Mouse (Mus musculus): ENCODE results near the gene Orai2. TPM values are rescaled to one million over a fixed set of nuclear protein-coding genes. Genes with fewer than 3 reads are reported as not detected.
"Not testable (repeated sequence)": the region's sequence is repeated elsewhere in the genome, so short reads cannot be mapped to it uniquely, and the experiment has no call there.

Orai2 gene
- 1 to 10 TPM; 1.5 to 1.6 TPM for total RNA-seq (2021)
- long read RNA-seq, experiment 1: 0 reads
- long read RNA-seq, experiment 2, partial matches to known transcripts: 0 of 1 reads
- long read RNA-seq, experiment 2, other reads (novel, unspliced or antisense): 0 of 1 reads

DNA sequence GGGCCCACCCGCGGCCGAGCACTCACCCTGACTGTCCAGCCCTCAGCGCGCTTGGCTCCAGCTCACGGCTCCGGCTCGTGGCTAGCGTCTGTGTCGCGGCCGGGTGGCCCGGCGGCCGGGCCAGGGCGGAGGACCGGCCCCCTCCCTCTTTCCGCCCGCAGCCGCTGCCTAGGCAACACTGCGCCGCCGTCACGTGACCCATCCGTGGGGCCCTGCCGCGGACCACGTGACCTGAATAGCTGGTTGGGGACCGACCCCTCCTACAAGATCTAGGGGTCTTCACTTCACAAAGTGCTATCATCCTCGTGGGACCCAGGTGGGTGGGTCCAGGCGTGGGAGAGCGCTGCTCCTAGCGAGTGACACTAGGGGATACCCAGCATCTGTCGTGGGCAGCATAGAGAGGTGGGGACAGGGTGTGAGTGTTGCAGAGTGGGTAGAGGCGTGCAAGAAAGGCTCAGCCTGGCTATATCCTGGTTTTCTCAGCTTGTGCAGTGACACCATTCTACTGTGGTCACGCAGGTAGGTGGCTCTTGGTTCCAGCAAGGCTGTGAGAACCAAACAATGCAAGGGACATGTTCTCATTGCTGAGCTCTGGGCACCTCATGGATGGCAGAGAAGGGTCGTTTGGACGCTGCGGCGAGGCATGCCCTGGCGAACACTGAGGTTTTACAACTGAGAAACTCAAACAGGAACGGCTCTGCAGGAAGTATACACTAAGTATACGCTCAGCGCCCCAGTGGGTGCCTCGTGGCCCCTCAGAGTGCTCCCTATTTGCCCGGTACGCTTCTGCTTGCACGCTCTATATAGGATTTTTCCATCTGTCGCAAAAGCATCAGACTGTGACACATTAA, at the start of gene Orai2:
Orai2 (minus strand) TSS at position 202 of the 851 bp plus-strand sequence.
- DNase-seq: peak; percentile 78

DNA sequence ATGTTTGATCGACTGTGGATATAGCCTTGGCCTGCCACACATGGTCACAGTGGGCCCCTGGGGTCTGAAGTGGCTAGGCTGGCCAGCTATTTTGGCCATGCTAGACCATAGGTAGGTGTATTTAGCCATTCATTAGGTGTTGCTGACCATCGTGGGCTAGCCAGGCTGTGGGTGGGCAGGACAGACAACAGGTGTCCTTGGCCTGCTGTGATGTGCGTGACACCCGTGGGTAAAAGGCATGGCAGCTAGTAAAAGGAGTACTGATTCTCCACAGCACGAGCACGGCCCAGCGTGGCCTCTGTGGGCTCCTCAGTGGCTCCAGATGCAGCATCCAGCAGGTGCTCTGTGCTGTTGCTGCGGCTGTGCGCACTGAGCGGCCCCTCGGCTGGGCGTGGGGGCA, 48.1 kb upstream of the Orai2 start:
- DNase-seq: no peak

DNA sequence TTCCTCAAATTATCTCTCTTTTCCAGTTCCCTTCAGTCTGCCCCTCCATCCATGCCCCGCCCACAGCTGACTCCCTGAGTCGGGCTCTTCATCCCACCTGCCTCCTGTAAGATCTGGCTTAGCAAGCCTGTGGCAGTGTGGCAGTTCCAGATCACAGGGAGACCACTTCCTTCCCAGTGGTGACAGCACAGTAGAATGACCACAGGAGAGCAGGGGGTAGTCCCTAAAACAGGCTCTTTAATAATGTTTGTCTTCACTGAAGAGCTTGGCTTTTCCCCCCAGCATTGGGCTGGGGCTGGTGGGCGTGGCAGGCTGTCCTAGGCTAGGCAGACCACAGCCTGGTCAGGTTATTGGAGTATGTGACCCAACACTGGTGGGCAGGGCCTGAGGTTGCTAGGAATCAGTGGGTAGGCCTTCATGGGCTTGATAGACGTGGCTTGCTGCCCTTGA, 47.4 kb upstream of the Orai2 start:
- DNase-seq: no peak

GRCm38 (mm10) chr5:136217004-136217665, 46.6 kb upstream of the Orai2 start:
- DNase-seq: no peak

- no peak for DNase-seq
Measured at GRCm38 (mm10) chr5:136215958-136216357, 45.4 kb upstream of the Orai2 start.

- DNase-seq: no peak
Measured at GRCm38 (mm10) chr5:136215211-136215610, 44.7 kb upstream of the Orai2 start.

GRCm38 (mm10) chr5:136213716-136214115, 43.2 kb upstream of the Orai2 start:
- no peak for DNase-seq

DNA sequence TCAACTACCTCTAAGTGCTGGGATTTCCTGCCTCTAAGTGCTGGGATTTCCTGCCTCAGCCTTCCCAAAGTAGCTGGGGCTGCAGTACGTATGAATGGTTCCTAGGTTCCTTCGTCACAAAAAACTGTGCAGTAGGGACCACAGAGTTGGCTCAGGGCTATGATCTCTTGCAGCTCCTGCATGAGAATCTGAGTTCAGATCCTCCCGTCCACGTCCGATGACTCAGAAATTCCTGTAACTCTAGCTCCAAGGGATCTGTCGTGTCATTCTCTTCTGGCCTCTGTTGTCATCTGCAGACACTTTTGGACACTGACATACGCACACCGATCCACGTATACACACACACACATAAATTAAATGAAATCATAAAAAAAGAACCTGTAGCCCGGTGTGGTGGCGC, 42.2 kb upstream of the Orai2 start:
- no peak for DNase-seq

- not testable (repeated sequence) for DNase-seq
Measured at GRCm38 (mm10) chr5:136211341-136212102, 41.0 kb upstream of the Orai2 start.

DNA sequence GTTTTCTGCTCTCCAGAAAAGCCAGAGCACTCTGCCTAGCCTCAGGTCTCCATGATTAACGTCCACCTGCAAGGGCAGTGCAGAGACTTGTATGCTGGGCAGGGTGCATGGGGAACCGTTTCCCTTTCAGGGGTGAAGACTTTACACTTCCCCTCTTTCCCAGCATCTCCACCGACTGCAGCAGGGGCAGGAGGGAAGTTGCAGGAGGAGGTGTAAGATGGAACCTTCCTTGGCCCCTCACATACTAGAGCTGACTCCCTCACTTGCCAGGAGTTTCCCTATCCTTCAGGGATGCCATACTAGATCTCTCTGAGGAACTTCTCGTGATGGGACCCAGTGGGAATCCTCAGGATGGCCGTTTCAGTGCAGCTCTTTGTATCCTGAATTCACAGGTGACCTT, 40.0 kb upstream of the Orai2 start:
- no peak for DNase-seq

GRCm38 (mm10) chr5:136201832-136202231, 31.3 kb upstream of the Orai2 start:
- peak; percentile 29 for DNase-seq

GRCm38 (mm10) chr5:136199526-136199925, 29.0 kb upstream of the Orai2 start:
- DNase-seq: no peak

DNA sequence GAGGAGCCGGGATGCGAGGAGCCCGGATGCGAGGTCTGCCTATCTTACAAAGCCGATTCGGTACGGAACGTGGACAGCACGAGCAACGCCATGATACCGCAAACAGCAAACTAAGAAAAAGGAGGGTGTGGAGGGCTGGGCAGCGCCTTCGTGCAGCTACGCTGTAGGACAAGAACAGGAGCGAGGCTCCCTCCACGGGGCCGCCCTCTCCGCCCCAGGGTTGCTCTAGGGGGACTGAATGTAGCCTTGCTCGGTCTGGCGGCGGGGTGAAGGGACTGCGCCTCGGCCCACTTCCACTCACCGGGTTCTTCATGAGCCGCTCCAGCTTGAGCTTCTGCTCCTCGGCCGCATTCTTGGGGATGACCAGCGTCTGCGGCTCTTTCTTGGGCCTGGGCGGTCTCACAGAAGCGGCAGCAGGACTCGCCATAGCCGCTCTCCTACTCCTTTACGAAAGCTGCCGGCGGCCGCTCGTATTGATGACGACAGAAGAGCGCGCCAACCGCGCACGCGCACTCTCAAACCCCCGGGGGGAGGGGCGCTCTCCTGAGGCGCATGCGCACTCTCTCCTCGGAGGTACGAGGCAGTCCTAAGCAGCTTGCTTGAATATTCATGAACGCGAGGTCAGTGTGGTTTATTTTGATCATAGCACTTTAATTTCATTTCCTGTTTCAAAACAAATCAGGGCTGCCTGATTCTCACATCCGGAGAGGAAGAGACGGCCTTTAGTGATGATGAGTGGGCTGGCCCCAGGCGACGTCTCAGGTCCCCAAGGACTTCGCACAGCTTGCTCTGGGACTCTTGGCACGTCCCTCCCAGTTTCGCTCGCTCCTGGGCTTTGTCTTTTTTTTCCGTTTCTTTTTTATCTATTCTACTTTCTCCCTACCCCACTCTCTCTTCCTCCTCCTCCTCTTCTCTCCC, 28.2 kb upstream of the Orai2 start, which contains the start of gene Prkrip1:
Prkrip1 (minus strand) TSS at position 490 of the 918 bp plus-strand sequence.
- peak; percentile 91 for DNase-seq

GRCm38 (mm10) chr5:136191870-136192269, 21.4 kb upstream of the Orai2 start:
- no peak for DNase-seq

DNA sequence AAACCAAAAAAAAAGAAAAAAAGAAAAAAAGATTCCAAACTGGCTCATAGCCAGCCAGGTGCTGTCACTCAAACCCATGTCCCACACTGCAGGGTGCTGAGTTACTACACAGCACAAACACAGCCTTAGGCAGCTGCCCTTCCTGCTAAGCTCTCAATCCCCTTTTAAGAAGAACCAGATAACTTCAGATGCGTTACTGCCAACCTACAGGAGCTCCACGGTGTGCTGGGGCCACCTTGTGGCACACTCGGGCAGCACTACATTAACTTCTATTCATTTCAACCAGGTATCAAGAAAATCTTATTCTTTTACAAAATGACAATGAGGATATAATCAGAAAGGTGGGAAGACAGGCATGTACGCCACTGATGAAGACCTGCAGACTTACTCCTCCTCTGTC, 16.2 kb upstream of the Orai2 start:
- DNase-seq: peak; percentile 37

DNA sequence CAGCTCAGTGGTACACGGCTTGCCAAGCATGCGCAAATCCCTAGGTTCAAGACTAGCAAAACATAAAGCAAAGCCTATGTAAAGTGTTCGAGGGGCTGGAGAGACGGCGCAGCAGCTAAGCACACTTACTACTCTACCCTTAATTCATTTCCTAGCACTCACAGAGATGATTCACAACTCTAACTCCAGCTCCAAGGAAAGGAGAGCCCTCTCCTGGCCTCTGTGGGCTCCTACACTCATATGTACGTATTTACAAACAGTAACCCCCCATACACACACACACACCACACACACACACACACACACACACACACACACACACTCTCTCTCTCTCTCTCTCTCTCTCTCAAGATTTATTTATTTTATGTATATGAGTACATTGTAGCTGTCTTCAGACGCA, 13.3 kb upstream of the Orai2 start:
- DNase-seq: no peak

DNA sequence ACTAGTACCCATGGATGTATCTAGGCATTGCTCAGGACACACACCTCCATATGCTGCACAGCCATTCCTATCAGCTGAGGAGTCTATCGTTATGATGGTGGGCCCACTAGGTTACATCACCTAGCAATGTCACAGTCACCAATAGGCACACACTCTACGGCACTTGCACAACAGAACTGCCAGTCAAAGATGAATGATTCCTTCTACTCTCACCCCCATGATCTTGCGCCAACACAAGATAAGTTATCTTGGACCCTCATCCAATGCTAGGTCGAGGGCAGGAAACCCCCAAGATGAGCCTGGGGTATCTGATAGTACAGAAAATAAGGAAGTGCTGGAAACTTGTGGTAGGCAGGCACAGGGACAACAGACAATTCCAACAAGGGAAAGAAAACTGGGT, 12.3 kb upstream of the Orai2 start:
- no peak for DNase-seq

DNA sequence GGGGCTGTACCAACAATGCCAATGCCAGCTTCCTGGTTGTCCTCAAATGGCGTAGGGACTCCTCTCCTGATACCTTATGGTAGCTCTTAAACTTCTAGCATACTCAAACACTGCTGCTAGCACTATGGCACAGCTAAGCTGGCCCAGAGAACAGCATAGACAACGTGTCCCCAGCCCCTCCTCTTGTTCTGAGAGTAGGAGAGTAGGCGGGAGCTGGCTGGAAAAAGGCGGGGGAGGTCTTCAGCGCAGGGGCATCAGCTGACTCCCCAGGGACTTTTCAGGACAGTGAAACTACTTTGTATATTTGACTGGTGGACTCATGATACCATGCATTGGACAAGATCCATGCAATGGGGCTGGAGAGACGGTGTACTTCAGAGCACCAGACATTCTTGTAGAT, 11.5 kb upstream of the Orai2 start:
- no peak for DNase-seq

- no peak for DNase-seq
Measured at GRCm38 (mm10) chr5:136181197-136181596, 10.7 kb upstream of the Orai2 start.

- DNase-seq: no peak
Measured at GRCm38 (mm10) chr5:136179594-136179993, 9.1 kb upstream of the Orai2 start.
